Mouse (Mus musculus) stomach, postnatal 0 days (tissue): ENCODE data around the gene Utrn. TPM values are rescaled to one million over a fixed set of nuclear protein-coding genes. Genes with fewer than 3 reads are reported as not detected.

Experiments
- ATAC-seq: fragments of 200-750 bp; cut with Nextera tagmentation; 2 replicates; pipeline ENCODE4 v1.8.0; 2017; ENCODE audit not compliant: low FRiP score, low TSS enrichment
- DNase-seq: peaks from one replicate; pipeline ENCODE4 v3.0.0-alpha.2; 2016; ENCODE audit warnings: low spot score
- H3K27ac ChIP-seq: fragments of 300-500 bp; sonication (generic); replicated peaks from 2 replicates; pipeline ENCODE4 v1.5.1; 2014; ENCODE audit warnings: mild to moderate bottlenecking, control low read depth
- H3K27me3 ChIP-seq: fragments of 300-500 bp; sonication (generic); 2 replicates; pipeline ENCODE4 v1.6.1; 2014; ENCODE audit warnings: low read length; ENCODE audit not compliant: control insufficient read depth, insufficient read depth
- H3K36me3 ChIP-seq: fragments of 300-500 bp; sonication (generic); 2 replicates; pipeline ENCODE4 v1.6.1; 2014; ENCODE audit warnings: low read length, mixed read lengths; ENCODE audit not compliant: control insufficient read depth, insufficient read depth
- H3K4me1 ChIP-seq: fragments of 300-500 bp; sonication (generic); replicated peaks from 2 replicates; pipeline ENCODE4 v1.6.1; 2014; ENCODE audit warnings: antibody characterized with exemption; ENCODE audit not compliant: control insufficient read depth, insufficient read depth
- H3K4me2 ChIP-seq: fragments of 300-500 bp; sonication (generic); replicated peaks from 2 replicates; pipeline ENCODE4 v1.6.1; 2014; ENCODE audit warnings: low read depth, mild to moderate bottlenecking, control low read depth, moderate library complexity
- H3K4me3 ChIP-seq: fragments of 300-500 bp; sonication (generic); 2 replicates; pipeline ENCODE4 v1.5.1; 2014; ENCODE audit warnings: low read depth, low read length, control low read depth
- H3K9ac ChIP-seq: fragments of 300-500 bp; sonication (generic); 2 replicates; pipeline ENCODE4 v1.6.1; 2014; ENCODE audit warnings: mild to moderate bottlenecking, low read length, control low read depth, mixed read lengths
- H3K9me3 ChIP-seq: fragments of 300-500 bp; sonication (generic); 2 replicates; pipeline ENCODE4 v1.6.1; 2016; ENCODE audit warnings: low read length; ENCODE audit not compliant: control insufficient read depth
- CTCF ChIP-seq: IDR thresholded peaks from 2 replicates; pipeline ENCODE4 v1.5.1; 2016; ENCODE audit warnings: antibody characterized with exemption, low read depth, mild to moderate bottlenecking, moderate library complexity
- EP300 ChIP-seq: optimal IDR thresholded peaks from 2 replicates; pipeline ENCODE3; 2016; ENCODE audit warnings: antibody characterized with exemption
- WGBS: fragments of 180-500 bp; shearing (Covaris S2); extraction: QIAGEN DNeasy Blood & Tissue Kit; methylation state at CpG from one replicate; pipeline ENCODE4 v1.1.7; 2014; 5-methylcytosine and 5-hydroxymethylcytosine counted together
- polyA plus RNA-seq: library from polyadenylated mRNA; unstranded; fragments of >200 nt; fragmentation: Nextera tagmentation; extraction: Ambion mirVana; gene quantifications from 2 replicates; pipeline ENCODE4 v1.2.1, GENCODE M21; 2015

Utrn gene
- polyA plus RNA-seq, 1 experiment from 2014 or later, result 40.4 TPM

GRCm38 (mm10) chr10:12469391-12470057 is 399.6 kb downstream of the Utrn start:
- peaks cover 5% of the 10 kb centered on the region; the same call in 1 of the 2 replicates for H3K36me3 ChIP-seq
- ATAC-seq, result no peak
- H3K4me2 ChIP-seq, result no peak overlapping the region
- DNase-seq, result no peak
- TF ChIP-seq EP300, result no peak
- no peak for TF ChIP-seq CTCF
- 53% methylated on average over 5 of the region's 5 CpGs for WGBS
- no peaks in the 10 kb centered on the region for H3K9me3 ChIP-seq
- H3K4me1 ChIP-seq, result no peaks in the 10 kb centered on the region
- no peak overlapping the region for H3K9ac ChIP-seq
- no peaks in the 10 kb centered on the region for H3K27me3 ChIP-seq
- no peak overlapping the region for H3K27ac ChIP-seq
- no peak overlapping the region for H3K4me3 ChIP-seq

- H3K4me3 ChIP-seq, result no peak overlapping the region
- no peak for TF ChIP-seq CTCF
- H3K4me1 ChIP-seq, result no peaks in the 10 kb centered on the region
- H3K27me3 ChIP-seq, result no peaks in the 10 kb centered on the region
- no peak overlapping the region for H3K4me2 ChIP-seq
- 25% methylated on average over 2 of the region's 2 CpGs for WGBS
- peaks cover 7% of the 10 kb centered on the region; the same call in 1 of the 2 replicates for H3K36me3 ChIP-seq
- no peaks in the 10 kb centered on the region for H3K9me3 ChIP-seq
- ATAC-seq, result no peak
- no peak overlapping the region for H3K9ac ChIP-seq
- DNase-seq, result no peak
- H3K27ac ChIP-seq, result no peak overlapping the region
Measured at GRCm38 (mm10) chr10:12467544-12467943, 401.6 kb downstream of the Utrn start.

GRCm38 (mm10) chr10:12460945-12461344 is 408.2 kb downstream of the Utrn start:
- no peak for ATAC-seq
- Histone ChIP-seq H3K27me3 (no peaks in the 10 kb centered on the region), H3K27ac (no peak overlapping the region), H3K4me1 (no peaks in the 10 kb centered on the region), H3K4me3 (no peak overlapping the region), H3K9ac (no peak overlapping the region), H3K36me3 (peaks cover 15% of the 10 kb centered on the region; the same call in 1 of the 2 replicates), H3K9me3 (no peaks in the 10 kb centered on the region), H3K4me2 (no peak overlapping the region)
- TF ChIP-seq EP300 (no peak), CTCF (no peak)
- DNase-seq, result no peak

- Histone ChIP-seq H3K9ac (no peak overlapping the region), H3K36me3 (peaks cover 6% of the 10 kb centered on the region; the same call in 1 of the 2 replicates), H3K27me3 (no peaks in the 10 kb centered on the region), H3K27ac (no peak overlapping the region), H3K4me2 (no peak overlapping the region), H3K4me1 (no peaks in the 10 kb centered on the region), H3K9me3 (no peaks in the 10 kb centered on the region), H3K4me3 (no peak overlapping the region)
- no peak for TF ChIP-seq EP300
- no peak for TF ChIP-seq CTCF
- DNase-seq (no peak), ATAC-seq (no peak)
- WGBS, result 89% methylated on average over 1 of the region's 1 CpGs
Measured at GRCm38 (mm10) chr10:12456867-12457266, 412.3 kb downstream of the Utrn start.

DNA sequence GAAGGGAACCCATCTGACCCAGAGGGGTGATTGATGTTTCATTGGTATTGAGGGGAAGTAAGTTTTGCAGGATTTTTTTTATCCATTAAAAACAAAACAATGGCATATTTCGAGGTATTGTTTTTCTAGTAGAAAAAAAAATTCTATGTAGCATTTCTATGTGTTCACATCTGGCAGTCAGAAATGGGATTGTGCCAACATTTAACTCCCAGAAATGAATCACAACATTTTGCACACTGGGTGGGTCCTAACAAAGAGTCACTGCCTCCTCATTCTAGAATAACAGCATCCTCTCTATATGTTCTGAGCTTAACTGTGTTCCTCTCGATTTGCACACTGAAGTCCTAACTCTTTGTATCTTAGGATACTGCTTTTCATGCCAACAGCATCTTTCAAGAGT is 416.5 kb downstream of the Utrn start:
- H3K9me3 ChIP-seq, result no peaks in the 10 kb centered on the region
- 73% methylated on average over 2 of the region's 2 CpGs for WGBS
- H3K4me2 ChIP-seq, result no peak overlapping the region
- H3K27ac ChIP-seq, result no peak overlapping the region
- no peaks in the 10 kb centered on the region for H3K27me3 ChIP-seq
- DNase-seq (no peak), ATAC-seq (no peak)
- H3K4me3 ChIP-seq, result no peak overlapping the region
- H3K9ac ChIP-seq, result no peak overlapping the region
- H3K4me1 ChIP-seq, result no peaks in the 10 kb centered on the region
- H3K36me3 ChIP-seq, result no peaks in the 10 kb centered on the region
- TF ChIP-seq CTCF (no peak), EP300 (no peak)

DNA sequence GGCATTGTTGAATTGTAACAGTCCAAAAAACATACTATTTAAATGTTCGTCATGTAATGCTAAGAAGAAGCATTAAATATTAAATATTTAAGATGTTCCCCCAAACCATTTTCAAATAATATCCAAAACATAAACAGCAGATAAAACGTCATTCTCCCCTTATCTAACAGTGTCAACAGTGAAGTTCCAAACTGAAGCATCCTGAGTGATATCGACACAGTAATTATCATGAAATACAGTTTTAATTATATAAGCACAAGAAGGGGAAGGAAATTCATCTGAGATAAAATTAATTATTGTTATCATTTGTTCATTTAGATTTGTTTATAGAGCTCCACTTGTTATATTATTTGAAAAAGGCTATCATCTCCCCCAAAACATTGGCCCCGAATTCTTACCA is 425.0 kb downstream of the Utrn start:
- no peak overlapping the region for H3K4me3 ChIP-seq
- DNase-seq (no peak), ATAC-seq (no peak)
- TF ChIP-seq EP300, result no peak
- TF ChIP-seq CTCF, result no peak
- WGBS, result 88% methylated on average over 4 of the region's 4 CpGs
- no peaks in the 10 kb centered on the region for H3K27me3 ChIP-seq
- H3K4me2 ChIP-seq, result no peak overlapping the region
- H3K9ac ChIP-seq, result no peak overlapping the region
- H3K4me1 ChIP-seq, result no peaks in the 10 kb centered on the region
- H3K36me3 ChIP-seq, result peaks cover 2% of the 10 kb centered on the region; the same call in 1 of the 2 replicates
- no peaks in the 10 kb centered on the region for H3K9me3 ChIP-seq
- no peak overlapping the region for H3K27ac ChIP-seq
